Mouse (Mus musculus): ENCODE measurements around the gene Osgepl1. TPM values are rescaled to one million over a fixed set of nuclear protein-coding genes. Genes with fewer than 3 reads are reported as not detected.
"Not testable (repeated sequence)": the region's sequence is repeated elsewhere in the genome, so short reads cannot be mapped to it uniquely, and the experiment has no call there.

Gene Osgepl1
- polyA plus RNA-seq (2017; shearing (Covaris generic)) = 10 to 100 TPM; 18.6 to 23.2 (median 21.5) TPM

DNA sequence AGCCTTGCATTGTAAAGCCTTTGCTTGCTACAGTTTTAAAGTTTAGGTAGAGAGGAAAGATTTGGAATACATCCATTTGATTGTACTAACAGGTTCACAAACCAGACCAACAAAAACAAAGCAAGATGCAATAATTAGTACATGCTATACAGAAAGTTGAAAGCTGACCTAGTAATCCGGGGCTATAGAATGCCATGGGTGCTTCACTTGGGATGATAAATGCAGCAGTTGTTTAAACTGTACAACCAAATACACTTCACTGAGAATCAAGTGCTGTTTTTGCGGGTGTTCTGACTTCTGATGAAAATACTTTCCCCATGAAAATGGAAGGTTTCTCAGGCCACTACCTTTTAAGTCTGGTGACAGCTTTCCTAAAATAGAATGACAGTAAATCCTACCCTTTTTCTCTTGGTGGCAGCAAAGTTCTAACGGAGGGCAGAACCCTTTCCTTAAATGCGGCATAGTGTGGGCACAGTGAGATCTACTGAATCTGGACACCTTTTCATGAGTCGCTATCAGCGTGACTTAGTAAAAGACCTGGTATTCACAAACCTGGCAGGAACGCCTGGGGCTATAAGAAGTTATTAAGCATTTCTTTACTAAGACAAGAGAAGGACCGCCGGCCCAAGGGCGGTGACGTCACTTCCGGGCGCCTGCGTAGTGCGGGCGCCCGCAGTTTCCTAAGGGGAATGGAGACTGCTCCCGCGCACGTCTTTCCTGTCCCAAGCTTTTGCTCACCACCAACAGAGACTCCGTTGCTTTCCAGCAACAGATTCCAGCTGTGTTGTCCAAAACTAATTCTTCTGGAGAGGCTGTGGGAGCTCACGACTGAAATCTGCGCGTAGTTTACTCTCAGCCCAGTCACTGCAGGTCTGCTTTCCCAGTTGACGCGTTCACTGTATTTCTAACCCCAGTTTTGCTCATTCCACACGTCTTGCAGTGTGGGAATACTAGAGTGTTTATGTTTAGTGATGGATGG lies at the start of gene Osgepl1:
Gene Osgepl1 (plus strand): TSS at position 636 of the 979 bp plus-strand sequence.
- peak; percentile 95 for ATAC-seq

DNA sequence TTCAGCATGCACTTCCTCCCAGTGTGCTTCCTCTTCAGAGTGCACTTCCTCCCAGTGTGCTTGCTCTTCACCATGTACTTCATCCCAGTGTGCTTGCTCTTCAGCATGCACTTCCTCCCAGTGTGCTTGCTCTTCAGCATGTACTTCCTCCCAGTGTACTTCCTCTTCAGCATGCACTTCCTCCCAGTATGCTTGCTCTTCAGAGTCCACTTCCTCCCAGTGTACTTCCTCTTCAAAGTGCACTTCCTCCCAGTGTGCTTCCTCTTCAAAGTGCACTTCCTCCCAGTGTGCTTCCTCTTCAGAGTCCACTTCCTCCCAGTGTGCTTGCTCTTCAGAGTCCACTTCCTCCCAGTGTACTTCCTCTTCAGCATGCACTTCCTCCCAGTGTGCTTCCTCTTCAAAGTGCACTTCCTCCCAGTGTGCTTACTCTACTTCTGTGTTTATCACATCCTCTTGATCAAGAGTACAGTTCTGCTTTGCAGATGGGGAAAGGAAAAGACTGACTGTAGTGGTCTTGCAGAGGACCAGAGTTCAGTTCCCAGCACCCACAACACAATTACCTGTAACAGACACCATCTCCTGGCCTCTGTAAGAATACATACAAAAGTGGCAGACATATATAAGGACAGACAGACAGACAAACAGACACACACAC lies 48.3 kb upstream of the Osgepl1 start:
- not testable (repeated sequence) for ATAC-seq

DNA sequence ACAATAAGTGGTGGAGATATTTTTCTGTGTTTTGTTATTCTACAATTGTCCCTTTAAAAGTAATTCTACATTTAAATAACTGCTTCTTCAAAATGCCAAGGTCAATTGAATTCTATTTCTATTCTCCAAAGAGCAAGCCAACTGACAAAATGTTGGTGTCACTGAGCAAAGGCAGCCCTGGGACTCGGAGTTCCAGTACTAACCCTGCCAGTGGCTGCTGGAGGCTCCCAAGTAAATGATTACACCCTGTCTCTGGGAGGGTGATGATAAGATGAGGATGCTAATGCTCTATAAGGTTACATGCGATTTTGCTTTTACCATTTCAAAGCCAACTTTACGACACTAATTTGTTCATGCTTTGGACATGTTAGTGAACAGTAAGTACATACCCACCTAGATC lies 43.5 kb upstream of the Osgepl1 start:
- ATAC-seq = no peak

DNA sequence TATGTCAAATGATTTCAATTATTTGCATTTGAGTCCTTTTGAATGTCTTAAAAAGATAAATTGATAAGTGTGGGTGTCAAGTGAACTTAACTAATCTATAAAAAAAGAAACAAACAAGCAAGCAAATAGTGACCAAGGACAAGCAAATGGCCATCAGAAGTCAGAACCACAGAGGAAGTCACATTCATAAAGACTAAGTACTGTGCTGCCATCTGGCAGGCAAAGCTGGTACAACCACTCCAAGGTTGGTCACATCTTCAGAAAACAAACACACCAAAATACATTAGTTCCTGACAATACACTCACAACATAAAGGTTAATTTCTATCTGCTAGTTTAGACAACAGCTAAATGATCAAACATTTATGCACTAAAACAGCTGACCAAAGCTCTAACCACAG lies 40.8 kb upstream of the Osgepl1 start:
- no peak for ATAC-seq

DNA sequence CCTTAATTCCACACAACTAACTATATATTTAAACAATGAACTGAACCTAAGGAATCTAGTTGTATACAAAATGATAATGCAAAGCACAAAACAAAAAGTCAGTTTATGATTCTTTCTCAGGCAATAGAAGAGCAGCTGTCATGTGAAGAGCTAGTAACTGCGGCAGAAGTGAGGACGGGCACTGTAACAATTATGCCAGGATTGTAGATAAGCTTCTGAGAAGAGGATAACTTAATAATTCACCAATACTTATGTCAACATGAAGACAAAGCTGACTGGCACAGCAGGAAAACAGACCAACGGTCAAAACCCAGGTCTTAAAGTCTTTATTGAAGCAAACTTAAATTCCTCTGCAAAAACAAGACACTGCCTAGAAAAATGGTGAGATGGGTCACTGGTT lies 22.2 kb upstream of the Osgepl1 start:
- ATAC-seq = no peak

DNA sequence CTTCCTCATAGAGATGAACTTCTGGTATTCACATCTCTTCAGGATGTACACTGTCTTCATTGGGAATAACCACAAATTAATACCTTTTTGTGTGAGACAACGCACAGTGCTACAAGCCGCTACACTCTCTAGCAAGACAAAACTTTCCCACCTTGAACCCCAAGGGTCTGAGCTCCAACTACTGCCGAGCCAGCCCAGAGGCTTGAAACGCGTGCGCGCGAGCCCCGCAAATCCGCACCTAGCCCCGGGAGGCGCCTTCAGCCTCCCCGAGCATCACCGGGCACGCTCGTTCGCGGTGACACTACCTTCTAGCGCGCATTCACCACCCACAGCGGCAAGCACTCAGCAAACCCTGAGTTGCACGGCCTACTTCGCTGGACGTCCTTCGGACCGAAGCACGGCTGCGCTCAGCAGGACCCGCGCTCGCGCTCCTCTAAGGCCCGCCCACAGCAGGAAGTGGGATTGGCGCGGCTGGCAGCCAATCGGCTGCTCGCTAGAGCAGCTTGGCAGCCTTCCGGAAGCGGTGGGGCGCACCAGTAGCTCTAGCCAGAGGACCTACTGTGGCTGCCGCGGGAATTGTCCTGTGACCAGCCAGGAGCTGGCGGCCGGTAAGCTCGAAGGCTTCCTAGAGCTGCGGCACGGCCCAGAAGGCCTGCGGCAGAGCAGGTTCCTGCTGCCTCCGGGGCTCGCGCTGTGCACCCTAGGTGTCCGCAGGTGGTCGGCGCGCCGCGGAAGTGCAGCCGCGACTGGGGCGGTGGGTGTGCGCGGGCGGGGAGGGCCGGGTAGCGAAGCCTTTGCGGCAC lies 16.6 kb upstream of the Osgepl1 start, which contains the start of the genes Pms1, Ormdl1 and Gm28778:
Gene Pms1 (minus strand): TSS at position 438 of the 803 bp plus-strand sequence.
Gene Ormdl1 (plus strand): TSS at position 515 of the 803 bp plus-strand sequence.
Gene Gm28778 (plus strand): TSS at position 531 of the 803 bp plus-strand sequence.
- ATAC-seq = peak; percentile 99

DNA sequence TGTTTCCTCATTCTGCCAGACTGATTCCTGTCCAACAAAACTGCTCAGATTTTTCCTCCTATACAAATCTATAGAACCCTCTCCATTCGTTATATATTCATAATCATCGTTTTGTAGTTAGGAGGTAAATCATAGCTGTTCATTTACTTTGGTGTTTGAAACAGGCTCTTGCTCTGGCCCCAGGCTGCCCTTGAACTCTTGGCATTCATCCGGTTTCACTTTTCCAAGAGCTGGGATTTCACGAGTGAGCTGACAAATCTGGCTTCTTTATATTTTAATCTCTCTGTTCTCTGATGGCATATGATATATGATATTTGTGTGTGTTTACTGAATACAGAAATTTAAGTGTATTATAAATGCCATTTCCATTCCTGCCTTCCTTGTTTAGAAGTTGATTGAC lies 12.9 kb upstream of the Osgepl1 start:
- no peak for ATAC-seq

DNA sequence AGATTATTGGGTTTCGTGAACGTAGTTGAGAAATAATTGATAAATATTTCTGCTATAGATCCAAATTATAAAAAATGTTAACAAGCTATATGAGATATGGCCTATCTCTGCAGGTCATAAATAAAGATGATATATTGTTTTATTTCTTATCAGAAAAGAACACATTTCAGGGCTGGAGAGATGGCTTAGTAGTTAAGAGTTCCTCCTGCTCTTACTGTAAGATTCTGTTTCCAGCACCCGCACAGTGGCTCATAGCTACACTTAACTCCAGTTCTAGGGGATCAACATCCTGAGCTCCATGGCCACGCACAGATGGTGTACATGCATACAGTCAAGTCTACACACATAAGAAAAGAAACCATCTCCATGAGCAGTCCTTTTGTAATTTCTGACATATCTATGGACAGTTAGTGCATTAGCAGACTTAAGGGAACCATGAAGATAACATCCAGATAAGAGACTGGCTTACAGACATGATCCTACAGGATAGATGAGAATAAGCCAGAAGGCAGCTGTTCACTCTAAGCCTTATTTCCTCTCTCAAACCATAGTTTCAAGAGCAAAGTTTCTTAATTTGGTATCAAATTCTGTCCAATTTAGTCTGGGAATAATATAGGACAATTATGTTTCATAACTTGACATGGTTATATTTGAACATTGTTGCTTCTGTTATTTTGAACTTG lies 8.4 kb downstream of the Osgepl1 start:
- no peak for ATAC-seq

DNA sequence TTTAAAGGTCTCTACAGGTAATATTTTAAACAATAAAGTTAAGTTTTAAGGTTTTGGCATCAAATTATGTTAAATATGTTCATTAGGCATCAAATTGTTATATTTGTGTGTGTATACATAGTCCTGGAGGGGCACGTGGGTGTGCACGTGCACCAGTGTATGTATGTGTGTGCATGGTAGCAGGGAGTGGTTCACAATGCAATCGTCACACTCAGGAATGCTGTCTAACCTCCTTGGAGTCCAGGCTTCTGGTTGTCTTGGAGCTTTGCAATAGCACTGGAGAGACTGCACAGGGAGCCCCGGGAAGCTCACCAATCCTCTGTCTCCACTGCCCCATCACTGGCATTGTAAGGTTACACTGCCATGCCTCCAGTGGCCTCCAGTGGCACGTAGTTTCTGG lies 9.8 kb downstream of the Osgepl1 start:
- ATAC-seq = no peak

DNA sequence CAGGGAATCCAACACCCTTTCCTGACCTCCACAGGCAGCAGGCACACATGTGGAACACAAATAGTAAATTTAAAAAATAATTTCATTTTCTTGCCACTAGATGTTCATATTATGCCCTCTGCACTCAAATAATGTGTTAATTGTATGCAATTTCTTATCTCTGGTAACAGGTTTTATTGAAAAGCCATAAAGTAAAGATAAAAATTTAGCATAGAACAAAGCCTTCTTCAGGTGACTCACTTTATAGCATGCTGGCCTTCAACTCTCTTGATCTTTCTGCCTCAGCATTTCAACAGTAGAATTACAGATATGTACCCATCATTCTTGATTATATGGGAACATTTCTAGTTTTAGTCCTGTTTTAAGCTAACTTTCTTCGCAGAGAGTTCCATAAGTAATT lies 10.9 kb downstream of the Osgepl1 start:
- no peak for ATAC-seq

DNA sequence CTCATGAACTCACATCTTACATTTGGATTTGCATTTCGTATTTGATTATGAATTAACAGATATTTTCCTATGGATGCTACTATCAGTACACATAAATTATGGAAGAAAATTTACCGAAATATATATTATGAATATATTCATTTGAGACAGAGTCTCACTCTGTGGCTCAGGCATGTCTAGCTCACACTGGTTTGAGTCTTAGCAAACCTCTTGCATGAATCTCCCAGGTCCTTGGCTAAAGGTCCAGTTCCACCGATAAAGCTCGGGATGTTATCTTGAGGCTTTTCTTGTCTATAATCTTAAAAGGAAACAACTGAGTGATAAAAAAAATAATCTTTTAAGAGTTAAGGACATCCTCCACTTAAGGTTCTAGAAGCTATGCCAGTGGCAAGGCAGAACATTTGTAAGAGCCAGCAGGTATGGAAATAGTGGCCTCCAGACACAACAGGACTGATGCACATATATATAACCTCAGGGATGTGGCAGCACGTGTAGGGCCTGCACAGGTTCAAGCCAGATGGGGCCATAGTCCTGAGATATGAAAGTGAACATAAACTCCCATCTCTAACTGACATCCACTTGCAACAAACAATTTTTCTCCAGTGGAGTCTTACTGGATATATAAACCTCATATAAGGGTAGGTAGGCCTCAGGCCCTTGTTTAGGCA lies 11.5 kb downstream of the Osgepl1 start:
- no peak for ATAC-seq

DNA sequence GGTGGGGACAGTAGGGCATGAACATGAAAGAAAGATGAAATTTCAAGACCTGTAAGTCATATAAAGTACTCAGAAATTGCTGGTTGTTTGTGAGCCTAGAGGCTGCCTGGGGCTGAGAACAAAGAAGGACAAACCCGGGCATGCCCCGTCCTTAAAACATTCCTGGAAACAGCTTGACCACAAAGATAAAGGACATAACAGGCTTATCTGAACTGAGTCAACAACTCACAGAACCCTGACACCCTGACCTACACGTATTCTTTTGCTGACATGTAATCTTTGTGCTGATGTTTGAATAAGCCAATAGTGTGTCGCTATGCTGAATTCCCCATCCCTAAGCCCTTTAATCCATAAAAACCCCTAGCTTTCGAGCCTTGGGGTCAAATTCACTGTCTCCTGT lies 20.1 kb downstream of the Osgepl1 start:
- not testable (repeated sequence) for ATAC-seq

DNA sequence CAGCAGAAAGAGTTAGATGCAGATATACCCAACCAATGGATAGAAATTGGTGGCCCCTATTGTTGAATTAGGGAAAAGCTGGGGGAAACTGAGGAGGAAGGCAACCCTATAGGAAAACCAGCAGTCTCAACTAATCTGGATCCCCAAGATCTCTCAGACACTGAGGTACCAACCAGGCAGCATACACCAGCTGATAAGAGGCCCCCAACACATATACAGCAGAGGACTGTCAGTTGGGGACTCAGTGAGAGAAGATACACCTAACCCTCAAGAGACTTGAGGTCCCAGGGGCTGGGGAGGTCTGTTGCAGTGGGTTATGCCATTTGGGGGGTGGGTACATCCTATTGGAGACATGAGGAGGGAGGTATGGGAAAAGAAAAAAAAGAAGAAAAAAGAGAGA lies 22.0 kb downstream of the Osgepl1 start:
- ATAC-seq = no peak

DNA sequence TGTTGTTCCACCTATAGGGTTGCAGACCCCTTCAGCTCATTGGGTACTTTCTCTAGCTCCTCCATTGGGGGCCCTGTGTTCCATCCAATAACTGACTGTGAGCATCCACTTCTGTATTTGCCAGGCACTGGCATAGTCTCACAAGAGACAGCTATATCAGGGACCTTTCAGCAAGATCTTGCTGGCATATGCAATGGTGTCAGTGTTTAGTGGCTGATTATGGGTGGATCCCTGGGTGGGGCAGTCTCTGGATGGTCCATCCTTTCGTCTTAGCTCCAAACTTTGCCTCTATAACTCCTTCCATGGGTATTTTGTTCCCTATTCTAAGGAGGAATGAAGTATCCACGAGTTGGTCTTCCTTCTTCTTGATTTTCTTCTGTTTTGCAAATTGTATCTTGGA lies 24.0 kb downstream of the Osgepl1 start:
- not testable (repeated sequence) for ATAC-seq

DNA sequence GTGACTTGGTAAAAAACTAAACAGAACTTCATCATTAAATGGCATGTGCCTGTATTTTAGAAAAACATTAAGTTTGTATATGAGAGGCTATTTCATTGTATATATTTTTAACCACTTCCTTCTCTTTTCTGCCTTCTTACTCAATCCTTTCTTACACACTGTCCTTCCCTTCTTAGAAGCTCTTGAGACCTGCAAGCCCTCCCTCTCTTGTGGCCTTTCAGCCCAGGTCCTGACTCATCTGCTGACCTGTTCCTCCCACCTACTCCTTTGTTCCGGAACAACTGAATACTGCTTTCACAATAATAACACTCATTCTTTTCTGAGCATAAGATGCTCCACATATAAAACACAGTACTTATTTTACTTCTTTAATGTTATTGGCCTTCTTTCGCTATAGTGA lies 27.6 kb downstream of the Osgepl1 start:
- no peak for ATAC-seq

DNA sequence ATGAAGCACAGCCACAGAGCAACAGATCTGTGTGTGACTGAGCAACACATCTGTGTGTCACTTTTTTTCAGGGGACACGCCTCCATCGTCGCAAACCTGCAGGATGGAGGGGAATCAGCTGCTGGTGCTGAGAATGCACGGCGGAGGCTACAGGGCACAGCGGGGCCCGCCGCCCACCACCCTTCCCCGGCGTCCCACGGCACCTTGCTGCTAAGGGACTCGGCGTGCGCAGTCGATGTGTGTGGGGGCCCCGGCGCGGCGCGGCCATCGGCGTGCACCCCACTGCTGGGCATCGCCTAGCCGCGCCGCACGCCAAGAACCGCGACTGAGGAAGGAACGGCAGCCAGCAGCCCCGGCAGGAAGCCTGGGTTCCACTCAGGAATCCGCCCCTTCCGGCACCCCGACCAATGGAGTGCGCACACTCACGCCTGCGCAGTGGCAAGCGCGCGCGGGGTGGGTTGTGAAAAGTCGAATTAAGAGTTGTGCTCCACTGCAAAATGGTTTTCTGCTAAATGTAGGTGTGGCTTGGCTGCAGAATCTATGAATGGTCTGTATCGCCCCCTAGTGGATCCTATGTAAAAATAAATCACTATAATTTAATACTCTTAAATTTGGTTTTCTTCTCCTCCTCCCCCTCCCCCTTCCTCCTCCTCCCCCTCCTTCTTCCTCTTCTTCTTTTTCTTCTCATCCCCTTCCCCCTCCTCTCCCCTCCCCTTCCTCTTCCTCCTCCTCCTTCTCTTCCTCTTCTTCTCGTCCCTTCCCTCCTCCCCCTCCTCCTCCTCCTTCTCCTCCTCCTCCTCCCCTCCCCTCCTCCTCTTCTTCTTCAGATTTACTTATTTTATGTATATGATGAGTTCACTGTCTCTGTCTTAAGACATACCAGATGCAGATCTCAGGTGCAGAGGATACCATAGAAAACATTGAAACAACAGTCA lies 39.2 kb downstream of the Osgepl1 start, which contains the start of the genes Asdurf, Gm28551 and Asnsd1:
Gene Asdurf (minus strand): TSS at position 293 of the 935 bp plus-strand sequence.
Gene Gm28551 (minus strand): TSS at position 341 of the 935 bp plus-strand sequence.
Gene Asnsd1 (minus strand): TSS at position 426 of the 935 bp plus-strand sequence.
- peak; percentile 99 for ATAC-seq

DNA sequence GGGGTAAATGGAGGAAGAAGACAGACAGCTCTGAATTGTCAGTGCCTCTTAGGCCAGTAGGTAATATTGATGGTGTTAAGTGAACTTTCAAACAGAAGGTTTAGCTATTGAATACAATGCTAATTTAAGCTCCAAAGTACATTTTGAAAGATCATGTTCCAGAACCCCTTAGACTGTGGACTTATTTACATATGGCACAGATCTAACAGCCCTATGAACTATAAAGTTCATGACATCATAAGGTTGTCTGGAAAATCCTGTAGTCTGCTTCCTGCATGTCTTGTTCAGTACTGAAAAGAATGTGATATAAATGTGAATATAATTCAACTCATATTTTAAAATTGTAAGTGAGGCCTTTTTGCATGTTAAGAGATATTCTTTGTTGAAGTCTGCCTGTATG lies 45.6 kb downstream of the Osgepl1 start:
- ATAC-seq = no peak
